Mouse (Mus musculus) forebrain, embryonic 11.5 days (tissue): ENCODE data around the gene Emc7. TPM values are rescaled to one million over a fixed set of nuclear protein-coding genes. Genes with fewer than 3 reads are reported as not detected.
A peak's percentile ranks its signal among the peaks of the same experiment; 100 is the strongest.

Source experiments
- ATAC-seq: fragments of 200-750 bp; cut with Nextera tagmentation; replicated peaks from 2 replicates; pipeline ENCODE4 v1.8.0; 2017; ENCODE audit warnings: moderate TSS enrichment; ENCODE audit not compliant: low FRiP score
- DNase-seq: peaks from one replicate; pipeline ENCODE4 v3.0.0-alpha.2; 2017; ENCODE audit warnings: low spot score
- H3K27ac ChIP-seq: fragments of 300-500 bp; sonication (generic); 2 replicates; pipeline ENCODE4 v1.5.1; 2014; ENCODE audit warnings: low read depth, low read length
- H3K27me3 ChIP-seq: fragments of 300-500 bp; sonication (generic); 2 replicates; pipeline ENCODE4 v1.6.1; 2014; ENCODE audit warnings: mild to moderate bottlenecking, low read length, mixed read lengths; ENCODE audit not compliant: control insufficient read depth, insufficient read depth
- H3K36me3 ChIP-seq: fragments of 300-500 bp; sonication (generic); 2 replicates; pipeline ENCODE4 v1.6.1; 2014; ENCODE audit warnings: mild to moderate bottlenecking, low read length, moderate library complexity, mixed read lengths; ENCODE audit not compliant: control insufficient read depth, insufficient read depth
- H3K4me1 ChIP-seq: fragments of 300-500 bp; sonication (generic); replicated peaks from 2 replicates; pipeline ENCODE4 v1.6.1; 2014; ENCODE audit warnings: low read length, mixed read lengths; ENCODE audit not compliant: control insufficient read depth, insufficient read depth
- H3K4me2 ChIP-seq: fragments of 300-500 bp; sonication (generic); 2 replicates; pipeline ENCODE4 v1.6.1; 2014; ENCODE audit warnings: low read depth, mild to moderate bottlenecking, low read length, moderate library complexity, mixed read lengths; ENCODE audit not compliant: severe bottlenecking
- H3K4me3 ChIP-seq: fragments of 300-500 bp; sonication (generic); 2 replicates; pipeline ENCODE4 v1.5.1; 2014; ENCODE audit warnings: low read depth, low read length
- H3K9ac ChIP-seq: fragments of 300-500 bp; sonication (generic); 2 replicates; pipeline ENCODE4 v1.6.1; 2014; ENCODE audit warnings: low read length
- H3K9me3 ChIP-seq: fragments of 300-500 bp; sonication (generic); 2 replicates; pipeline ENCODE4 v1.6.1; 2016; ENCODE audit warnings: low read length, mixed read lengths; ENCODE audit not compliant: control insufficient read depth
- WGBS: fragments of 180-500 bp; shearing (Covaris S2); extraction: QIAGEN DNeasy Blood & Tissue Kit; methylation state at CpG from one replicate; pipeline ENCODE4 v1.1.7; 2014; 5-methylcytosine and 5-hydroxymethylcytosine counted together
- polyA plus RNA-seq: library from polyadenylated mRNA; unstranded; fragments of >200 nt; fragmentation: Nextera tagmentation; extraction: Ambion mirVana; gene quantifications from 2 replicates; pipeline ENCODE4 v1.2.1, GENCODE M21; 2014

Emc7 gene
- polyA plus RNA-seq, 1 experiment from 2014 or later, result 11.6 TPM

DNA sequence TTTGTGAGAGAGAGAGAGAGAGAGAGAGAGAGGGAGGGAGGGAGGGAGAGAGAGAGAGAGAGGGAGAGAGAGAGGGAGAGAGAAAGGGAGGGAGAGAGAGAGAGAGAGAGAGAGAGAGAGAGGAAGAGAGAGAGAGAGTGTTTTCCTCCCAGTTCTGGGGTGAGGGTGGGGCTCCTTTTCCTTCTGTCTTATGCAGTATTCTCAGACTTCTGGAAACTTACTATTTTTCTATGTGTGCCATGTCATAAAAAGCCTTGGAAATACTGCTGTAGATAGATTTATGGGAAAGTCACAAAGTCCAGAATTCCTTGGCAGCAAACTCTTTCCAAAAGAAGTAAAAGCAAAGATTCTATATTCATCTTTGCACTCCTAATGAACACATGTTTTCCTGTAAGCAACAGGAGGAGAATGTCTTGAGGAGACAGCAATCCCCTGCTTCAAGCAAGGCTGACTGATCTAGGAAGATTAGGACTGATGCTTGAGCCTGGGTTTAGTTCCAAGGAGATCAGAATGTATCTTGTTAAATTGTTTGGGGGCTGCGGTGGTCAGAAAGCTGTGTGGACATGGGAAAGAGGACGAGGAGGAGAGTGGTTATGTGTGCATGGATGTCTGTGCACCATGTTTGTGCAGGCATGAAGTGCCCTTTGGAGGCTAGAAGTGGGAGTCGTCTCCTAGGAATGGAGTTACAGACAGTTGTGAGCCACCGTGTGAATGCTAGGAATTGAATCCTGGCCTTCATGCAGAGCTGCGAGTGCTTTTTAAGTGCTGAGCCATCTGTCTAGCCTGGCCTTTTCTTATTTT lies 27.9 kb downstream of the Emc7 start:
- no peaks in the 10 kb centered on the region for H3K36me3 ChIP-seq
- H3K9me3 ChIP-seq, result no peaks in the 10 kb centered on the region
- 87% methylated on average over 5 of the region's 5 CpGs for WGBS
- H3K27me3 ChIP-seq, result no peaks in the 10 kb centered on the region
- no peaks in the 10 kb centered on the region for H3K4me1 ChIP-seq
- H3K27ac ChIP-seq, result no peak overlapping the region
- no peak overlapping the region for H3K4me3 ChIP-seq
- no peak for ATAC-seq
- no peak overlapping the region for H3K4me2 ChIP-seq
- no peak overlapping the region for H3K9ac ChIP-seq
- no peak for DNase-seq

DNA sequence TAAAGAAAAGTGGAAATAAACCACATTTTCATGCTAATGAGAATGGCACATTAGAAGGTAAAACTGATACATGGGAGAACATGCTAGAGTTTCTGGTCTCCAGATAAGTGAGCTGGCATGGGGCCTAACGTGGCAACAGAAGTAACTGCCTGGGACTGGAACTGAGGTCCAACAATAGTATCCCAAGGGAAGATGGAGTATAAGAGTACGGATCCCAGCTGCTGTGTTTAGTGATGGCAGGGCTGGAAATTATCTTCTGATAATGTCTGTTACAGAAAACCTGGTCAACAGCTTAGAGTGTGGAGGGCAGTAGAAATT lies 28.5 kb downstream of the Emc7 start:
- no peak overlapping the region for H3K4me2 ChIP-seq
- WGBS, result 85% methylated on average over 2 of the region's 2 CpGs

DNA sequence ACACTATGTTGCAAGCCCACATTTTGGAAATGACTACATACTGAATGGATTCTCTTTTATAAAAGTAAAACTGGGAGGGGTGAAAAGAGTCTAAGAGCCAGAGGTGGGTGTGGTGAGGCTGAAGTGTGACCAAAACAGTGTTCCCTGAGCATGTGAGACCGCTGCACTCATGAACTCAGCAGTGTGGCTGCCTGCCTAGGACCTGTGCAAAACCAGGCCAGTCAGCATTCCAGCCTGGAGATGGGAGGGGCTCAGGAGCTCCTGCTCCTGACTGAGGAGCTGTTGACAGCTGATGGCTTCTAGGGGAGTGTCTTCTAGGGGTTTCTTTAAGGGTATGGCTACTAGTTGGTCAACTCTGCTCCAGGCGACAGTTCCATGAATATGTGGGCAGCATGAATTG lies 30.1 kb downstream of the Emc7 start:
- 87% methylated on average over 2 of the region's 2 CpGs for WGBS
- no peak overlapping the region for H3K9ac ChIP-seq
- no peaks in the 10 kb centered on the region for H3K9me3 ChIP-seq
- no peak overlapping the region for H3K4me3 ChIP-seq
- DNase-seq (no peak), ATAC-seq (no peak)
- H3K4me1 ChIP-seq, result no peaks in the 10 kb centered on the region
- no peaks in the 10 kb centered on the region for H3K36me3 ChIP-seq
- no peaks in the 10 kb centered on the region for H3K27me3 ChIP-seq
- H3K27ac ChIP-seq, result no peak overlapping the region
- H3K4me2 ChIP-seq, result no peak overlapping the region

More for the DNA sequence above, 28.5 kb downstream of the Emc7 start:
- ATAC-seq, result no peak
- Histone ChIP-seq H3K9me3 (no peaks in the 10 kb centered on the region), H3K27ac (no peak overlapping the region), H3K4me1 (no peaks in the 10 kb centered on the region), H3K27me3 (no peaks in the 10 kb centered on the region), H3K36me3 (no peaks in the 10 kb centered on the region), H3K4me3 (no peak overlapping the region), H3K9ac (no peak overlapping the region)
- no peak for DNase-seq

DNA sequence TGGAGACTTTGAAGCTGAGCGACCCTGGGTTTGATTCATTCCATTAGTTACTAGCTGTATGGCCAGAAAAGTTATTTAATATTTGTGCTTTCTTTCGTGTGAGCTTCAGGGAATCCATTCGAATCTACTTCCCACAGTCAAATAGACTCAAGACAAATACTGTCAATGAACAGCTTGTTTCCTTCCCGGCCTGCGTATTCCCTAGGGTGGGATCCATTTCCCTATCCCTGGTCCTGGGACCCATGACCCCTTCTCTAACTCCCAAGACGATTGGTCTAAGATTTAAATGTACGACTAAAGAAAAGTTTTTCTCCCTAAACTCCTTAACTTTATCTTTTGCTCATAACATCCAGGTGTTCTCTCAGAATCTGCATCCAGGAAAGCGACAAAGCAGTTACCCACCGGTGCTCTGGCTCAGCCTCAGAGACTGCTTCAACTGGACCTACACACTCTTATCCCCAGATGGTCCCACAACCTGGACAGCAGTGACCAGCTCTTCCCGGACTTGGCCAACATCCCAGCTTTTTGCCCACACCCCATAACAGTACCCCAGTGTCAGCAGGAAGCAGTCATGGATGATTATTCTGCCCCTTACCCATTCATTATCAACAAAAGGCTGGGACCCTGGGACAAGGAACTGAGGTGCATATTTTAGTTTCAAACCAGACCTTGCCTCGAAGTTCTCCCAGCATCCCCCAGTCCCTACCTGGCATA lies 35.8 kb downstream of the Emc7 start:
- H3K27ac ChIP-seq, result no peak overlapping the region
- 85% methylated on average over 11 of the region's 11 CpGs for WGBS
- no peaks in the 10 kb centered on the region for H3K9me3 ChIP-seq
- no peak for ATAC-seq
- H3K4me3 ChIP-seq, result no peak overlapping the region
- H3K9ac ChIP-seq, result no peak overlapping the region
- no peak overlapping the region for H3K4me2 ChIP-seq
- H3K36me3 ChIP-seq, result no peaks in the 10 kb centered on the region
- no peaks in the 10 kb centered on the region for H3K4me1 ChIP-seq
- no peak for DNase-seq
- no peaks in the 10 kb centered on the region for H3K27me3 ChIP-seq

DNA sequence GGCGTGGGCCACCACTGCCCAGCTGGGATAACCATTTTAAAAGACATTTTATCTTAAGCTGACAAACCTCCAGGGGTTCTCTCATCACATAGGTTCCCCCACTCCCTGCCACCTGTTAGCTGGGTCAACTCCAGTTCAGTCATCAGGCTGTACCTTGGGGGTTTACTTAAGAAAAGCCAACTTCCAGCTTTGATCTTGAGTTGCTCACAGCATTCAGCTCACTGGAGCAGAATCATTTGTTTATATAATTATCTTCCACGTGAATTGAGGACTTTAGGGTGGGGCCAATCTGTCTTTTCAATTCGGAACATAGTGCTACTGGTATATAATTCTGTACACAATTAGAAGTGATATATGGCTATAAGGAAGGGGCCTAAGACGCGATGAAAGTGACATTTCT lies 36.8 kb downstream of the Emc7 start:
- H3K9me3 ChIP-seq, result no peaks in the 10 kb centered on the region
- no peak for ATAC-seq
- no peak overlapping the region for H3K27ac ChIP-seq
- H3K4me3 ChIP-seq, result no peak overlapping the region
- H3K27me3 ChIP-seq, result no peaks in the 10 kb centered on the region
- H3K9ac ChIP-seq, result no peak overlapping the region
- no peaks in the 10 kb centered on the region for H3K36me3 ChIP-seq
- H3K4me1 ChIP-seq, result no peaks in the 10 kb centered on the region
- 68% methylated on average over 5 of the region's 5 CpGs for WGBS
- no peak overlapping the region for H3K4me2 ChIP-seq
- no peak for DNase-seq

DNA sequence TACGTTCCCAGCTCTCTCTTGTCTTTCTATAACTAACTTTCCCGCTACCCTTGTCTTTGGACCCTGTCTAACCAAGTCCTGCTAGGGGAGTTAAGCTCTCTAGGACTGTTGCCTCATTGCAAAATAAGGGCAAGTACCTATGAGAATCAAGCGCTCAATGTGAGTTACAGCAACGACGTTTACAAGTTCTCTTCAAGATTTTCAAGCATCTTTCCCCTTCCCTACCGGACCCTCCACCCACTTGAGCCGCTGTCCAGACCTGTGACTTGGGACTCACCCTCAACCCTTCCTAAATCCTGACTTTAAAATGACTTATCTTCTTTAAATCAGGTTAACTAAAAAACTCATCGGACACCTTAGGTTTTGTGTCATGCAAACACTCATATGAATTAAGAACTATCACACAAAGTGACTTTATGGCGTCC lies 37.6 kb downstream of the Emc7 start:
- no peak for DNase-seq

DNA sequence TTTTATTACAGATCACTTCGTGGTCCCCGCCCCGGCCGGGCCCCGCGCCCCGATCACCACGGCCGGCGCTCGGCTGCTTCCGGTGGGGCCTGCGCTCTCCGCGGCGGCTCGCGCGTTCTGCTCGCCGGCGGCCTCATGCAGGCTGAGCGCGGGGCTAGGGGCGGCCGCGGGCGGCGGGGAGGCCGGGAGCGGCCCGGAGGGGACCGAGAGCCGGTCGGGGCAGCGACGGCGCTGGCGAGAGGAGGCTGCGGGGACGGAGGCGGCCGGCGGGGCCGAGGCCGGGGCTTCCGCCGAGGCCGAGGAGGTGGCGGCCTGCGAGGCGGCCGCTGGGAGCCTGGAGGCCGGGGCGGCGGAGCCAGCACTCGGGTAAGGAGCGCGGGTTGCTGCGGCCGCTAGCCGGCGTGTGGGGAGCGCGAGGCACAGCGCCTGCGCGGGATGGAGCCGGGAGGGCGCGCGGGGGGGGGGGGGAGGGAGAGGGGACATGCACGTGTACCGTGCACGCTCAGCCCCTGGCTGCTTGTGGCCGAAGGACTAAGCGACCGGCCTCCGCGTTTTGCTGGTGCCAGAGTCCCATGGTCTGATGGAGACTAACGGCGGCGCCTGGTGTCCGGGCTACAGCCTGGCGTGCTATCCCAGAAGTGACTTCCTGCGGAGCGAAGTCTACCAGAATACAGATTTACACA lies 38.2 kb downstream of the Emc7 start, which contains the start of gene Aven:
Aven (plus strand) TSS at position 109 of the 683 bp plus-strand sequence.
- peak within 1 kb of the TSS; percentile 71 for H3K4me3 ChIP-seq
- no peaks in the 10 kb centered on the region for H3K4me1 ChIP-seq
- H3K27ac ChIP-seq, result peak within 1 kb of the TSS; percentile 95
- H3K9me3 ChIP-seq, result no peaks in the 10 kb centered on the region
- H3K27me3 ChIP-seq, result no peaks in the 10 kb centered on the region
- peak within 1 kb of the TSS; percentile 98 for H3K9ac ChIP-seq
- H3K4me2 ChIP-seq, result peak within 1 kb of the TSS; percentile 71
- DNase-seq (peak; percentile 93), ATAC-seq (peak; percentile 97)
- under 1% methylated on average over 79 of the region's 87 CpGs for WGBS
- H3K36me3 ChIP-seq, result no peaks in the 10 kb centered on the region

More for the DNA sequence above, 37.6 kb downstream of the Emc7 start:
- Histone ChIP-seq H3K9ac (peak overlapping the region; percentile 98), H3K27ac (peak overlapping the region; percentile 95; the same call in 1 of the 2 replicates), H3K9me3 (no peaks in the 10 kb centered on the region), H3K4me1 (no peaks in the 10 kb centered on the region), H3K27me3 (no peaks in the 10 kb centered on the region), H3K4me2 (peak overlapping the region; percentile 71), H3K4me3 (peak overlapping the region; percentile 71), H3K36me3 (no peaks in the 10 kb centered on the region)
- WGBS, result 4% methylated on average over 9 of the region's 9 CpGs
- ATAC-seq, result peak; percentile 9; the same call in 1 of the 2 replicates

DNA sequence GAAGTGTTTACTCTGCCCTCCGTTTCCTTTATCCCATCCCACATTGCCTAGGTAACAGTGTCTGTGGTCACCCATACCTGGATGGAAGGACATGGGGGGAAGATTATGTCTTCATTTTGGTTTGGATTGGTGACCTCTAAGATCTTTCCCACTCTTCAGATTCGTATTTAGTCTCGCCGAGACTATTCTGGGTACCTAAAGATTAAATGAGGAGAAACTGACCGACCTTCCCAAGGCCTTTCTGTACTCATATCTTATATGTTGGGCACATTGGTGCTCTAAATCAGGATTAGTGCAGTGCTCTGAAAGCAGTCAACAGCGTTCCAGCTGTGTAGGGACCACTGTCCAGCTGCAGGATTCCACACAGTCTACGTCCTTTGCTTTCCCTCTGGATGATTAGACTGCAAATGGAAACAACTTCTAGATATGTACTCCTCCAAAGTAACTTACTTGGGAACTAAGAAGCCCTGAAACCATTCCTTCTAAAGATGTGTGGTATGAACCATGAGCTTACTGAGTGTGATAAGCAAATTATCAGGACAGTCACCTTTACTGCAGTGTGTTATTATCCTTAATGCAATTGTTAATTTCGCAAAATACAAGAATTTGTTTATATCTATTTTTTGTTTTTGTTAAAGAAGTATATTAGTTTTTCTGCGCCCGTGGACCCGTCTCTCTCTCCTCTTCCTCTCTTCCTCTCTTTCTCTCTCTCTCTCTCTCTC lies 38.9 kb downstream of the Emc7 start:
- DNase-seq, result no peak
- H3K27ac ChIP-seq, result peak overlapping the region; percentile 95; the same call in 1 of the 2 replicates
- ATAC-seq, result peak; percentile 5; the same call in 1 of the 2 replicates

More for the DNA sequence above, 38.9 kb downstream of the Emc7 start:
- Histone ChIP-seq H3K36me3 (no peaks in the 10 kb centered on the region), H3K9ac (peak overlapping the region; percentile 98), H3K4me3 (peak overlapping the region; percentile 71), H3K27me3 (no peaks in the 10 kb centered on the region), H3K9me3 (no peaks in the 10 kb centered on the region), H3K4me1 (no peaks in the 10 kb centered on the region), H3K4me2 (peak overlapping the region; percentile 71)
- WGBS, result 46% methylated on average over 11 of the region's 11 CpGs
